Mouse (Mus musculus) liver, adult 2 months (tissue): ENCODE measurements at regions not wholly inside any gene's neighbourhood (a gene's known extent, or its start where the extent isn't known, plus 50 kb on each side); places are given as distances from the start of the nearest gene placed in this dataset.

ENCODE experiments used
- CTCF ChIP-seq: fragments of 200-500 bp; IDR thresholded peaks from 2 replicates; pipeline ENCODE4 v1.5.1; 2011; ENCODE audit warnings: low read depth, low read length, control low read depth
- POLR2A ChIP-seq: fragments of 200-500 bp; IDR thresholded peaks from 2 replicates; pipeline ENCODE4 v1.6.1; 2011; ENCODE audit warnings: low read length, control low read depth; ENCODE audit not compliant: insufficient read depth; ENCODE audit errors: extremely low read depth

DNA sequence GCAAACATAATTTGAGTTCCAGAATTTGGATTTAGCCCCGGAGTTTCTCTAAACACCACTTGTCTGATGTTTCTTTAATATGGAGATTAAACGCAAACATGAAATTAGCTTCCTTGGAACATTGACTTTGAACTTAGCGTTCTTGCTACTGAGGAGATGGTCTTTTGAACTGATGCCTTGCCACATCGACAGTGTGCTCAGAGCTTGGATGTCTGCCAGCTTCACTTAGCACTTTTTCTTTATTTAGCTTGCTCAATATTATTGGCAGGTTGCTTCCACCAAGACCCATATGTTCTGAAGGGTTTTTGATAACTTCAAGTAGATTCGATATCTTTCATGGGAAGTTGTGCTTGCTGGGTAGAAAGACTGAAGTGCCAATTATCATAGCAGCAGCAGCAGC, 143.5 kb downstream of the Mterf1b start:
- TF ChIP-seq CTCF (no peak), POLR2A (no peak)
